ENCODE assay signal across 17 mouse cellular contexts in genomic region chr5:29927594-29927993, GRCm38 (mm10).
"Had no signal": no experiment of that assay in that cellular context is flagged by ENCODE, and none has a peak within 500 bp of the region (broad histone marks: within the 10 kb centered on the region; RNA-seq: fewer than 3 reads in every experiment).

No protein-coding gene starts in this region.

- ATAC-seq: hindbrain, embryonic 16.5 days; inflammation-experienced regulatory T-cells, adult 6 months; intestine, embryonic 16.5 days; liver, embryonic 12.5 days had no signal

- DNase-seq: gastrocnemius, postnatal 14 days; gastrocnemius, postnatal 36 days; heart, adult 18-20 months; heart, postnatal 10 days; heart, postnatal 4 days; kidney, adult 11 months; kidney, adult 2 months; kidney, adult 9 months; kidney, postnatal 14 days; kidney, postnatal 36 days; layer of hippocampus, adult 9-11 months; layer of hippocampus, postnatal 36 days; left cerebral cortex, postnatal 4 days had no signal
